Mouse (Mus musculus) limb, embryonic 15.5 days (tissue): ENCODE data around the gene Gm20806. TPM values are rescaled to one million over a fixed set of nuclear protein-coding genes. Genes with fewer than 3 reads are reported as not detected.
"Not testable (repeated sequence)": the region's sequence is repeated elsewhere in the genome, so short reads cannot be mapped to it uniquely, and the experiment has no call there.

Experiments
- ATAC-seq: fragments of 200-750 bp; cut with Nextera tagmentation; 2 replicates; pipeline ENCODE4 v1.8.0; 2017; ENCODE audit warnings: low read depth, moderate TSS enrichment; ENCODE audit not compliant: insufficient number of reproducible peaks, low FRiP score, low TSS enrichment
- H3K27ac ChIP-seq: fragments of 300-500 bp; sonication (generic); 2 replicates; pipeline ENCODE4 v1.5.1; 2015; ENCODE audit warnings: moderate library complexity, mild to moderate bottlenecking, inconsistent platforms
- H3K27me3 ChIP-seq: fragments of 300-500 bp; sonication (generic); 2 replicates; pipeline ENCODE4 v1.6.1; 2015; ENCODE audit warnings: inconsistent platforms
- H3K36me3 ChIP-seq: fragments of 300-500 bp; sonication (generic); 2 replicates; pipeline ENCODE4 v1.6.1; 2015; ENCODE audit warnings: inconsistent platforms
- H3K4me1 ChIP-seq: fragments of 300-500 bp; sonication (generic); 2 replicates; pipeline ENCODE4 v1.6.1; 2015; ENCODE audit warnings: inconsistent platforms
- H3K4me2 ChIP-seq: fragments of 300-500 bp; sonication (generic); 2 replicates; pipeline ENCODE4 v1.6.1; 2015; ENCODE audit warnings: mild to moderate bottlenecking, inconsistent platforms
- H3K4me3 ChIP-seq: fragments of 300-500 bp; sonication (generic); 2 replicates; pipeline ENCODE4 v1.5.1; 2015; ENCODE audit warnings: mild to moderate bottlenecking, inconsistent platforms
- H3K9ac ChIP-seq: fragments of 300-500 bp; sonication (generic); 2 replicates; pipeline ENCODE4 v1.6.1; 2015; ENCODE audit warnings: inconsistent platforms
- H3K9me3 ChIP-seq: fragments of 300-500 bp; sonication (generic); 2 replicates; pipeline ENCODE4 v1.6.1; 2016; ENCODE audit warnings: inconsistent platforms
- WGBS: fragments of 180-500 bp; shearing (Covaris S2); methylation state at CpG from one replicate; pipeline ENCODE4 v1.1.7; 2015; 5-methylcytosine and 5-hydroxymethylcytosine counted together
- polyA plus RNA-seq: library from polyadenylated mRNA; unstranded; fragments of >200 nt; fragmentation: Nextera tagmentation; extraction: Ambion mirVana; gene quantifications from 2 replicates; pipeline ENCODE4 v1.2.1, GENCODE M21; 2015

Gene Gm20806
- not detected in 2 replicates for polyA plus RNA-seq

GRCm38 (mm10) chrY:78837956-78838355, at the start of gene Gm20806:
TSS of gene Gm20806 (minus strand) at chrY:78838056.
- not testable (repeated sequence) for ATAC-seq, H3K9me3 ChIP-seq, H3K27me3 ChIP-seq, H3K4me1 ChIP-seq, H3K9ac ChIP-seq, H3K4me3 ChIP-seq, H3K36me3 ChIP-seq, H3K27ac ChIP-seq, H3K4me2 ChIP-seq
- WGBS: no CpG with 5 or more reads among the region's 4 CpGs
